Mouse (Mus musculus): ENCODE results near the gene Igf2. TPM values are rescaled to one million over a fixed set of nuclear protein-coding genes. Genes with fewer than 3 reads are reported as not detected.
A peak's percentile ranks its signal among the peaks of the same experiment; 100 is the strongest.

Gene Igf2
- polyA plus RNA-seq, 2 experiments = 1,504 to 4,240 TPM

GRCm38 (mm10) chr7:142663931-142664421 is 2.6 kb downstream of the Igf2 start:
- H3K9ac ChIP-seq (ENCODE audit: low read depth, low read length, severe bottlenecking) = peak overlapping the region; percentile 96
- no peak for TF ChIP-seq POLR2A (IDR thresholded peaks at IDR 0.05; ENCODE audit: borderline replicate concordance, extremely low read depth, insufficient read depth, insufficient read length)
- peak overlapping the region; percentile 71 for H3K4me3 ChIP-seq (replicated peaks; ENCODE audit: low read length)
- ATAC-seq (ENCODE audit: low FRiP score, low read depth) = no peak
- peak overlapping the region; percentile 67 for H3K4me2 ChIP-seq (replicated peaks; ENCODE audit: low read depth, low read length, severe bottlenecking)
- no peak for DNase-seq (ENCODE audit: low spot score)
- H3K27me3 ChIP-seq (ENCODE audit: control insufficient read depth, insufficient read depth, low read length) = peaks cover 56% of the 10 kb centered on the region
- peaks cover 3% of the 10 kb centered on the region; the same call in 1 of the 2 replicates for H3K4me1 ChIP-seq (ENCODE audit: control insufficient read depth, insufficient read depth, low read length)
- H3K9me3 ChIP-seq (ENCODE audit: control insufficient read depth, low read length) = peaks cover under 1% of the 10 kb centered on the region; the same call in 1 of the 2 replicates
- peaks cover 22% of the 10 kb centered on the region for H3K36me3 ChIP-seq (ENCODE audit: control insufficient read depth, insufficient read depth, low read length)
- H3K27ac ChIP-seq (replicated peaks; ENCODE audit: low read depth, low read length) = peak overlapping the region; percentile 96
- under 1% methylated on average over 43 of the region's 53 CpGs for WGBS

- H3K9me3 ChIP-seq (ENCODE audit: control insufficient read depth, low read length) = no peaks in the 10 kb centered on the region
- H3K36me3 ChIP-seq (ENCODE audit: control insufficient read depth, insufficient read depth, low read length) = peaks cover 19% of the 10 kb centered on the region
- WGBS = 16% methylated on average over 5 of the region's 5 CpGs
- ATAC-seq (ENCODE audit: low FRiP score, low read depth) = no peak
- peak overlapping the region; percentile 96 for H3K27ac ChIP-seq (replicated peaks; ENCODE audit: low read depth, low read length)
- peak overlapping the region; percentile 67 for H3K4me2 ChIP-seq (replicated peaks; ENCODE audit: low read depth, low read length, severe bottlenecking)
- TF ChIP-seq POLR2A (IDR thresholded peaks at IDR 0.05; ENCODE audit: borderline replicate concordance, extremely low read depth, insufficient read depth, insufficient read length) = no peak
- H3K9ac ChIP-seq (ENCODE audit: low read depth, low read length, severe bottlenecking) = peak overlapping the region; percentile 96
- peaks cover 3% of the 10 kb centered on the region; the same call in 1 of the 2 replicates for H3K4me1 ChIP-seq (ENCODE audit: control insufficient read depth, insufficient read depth, low read length)
- H3K27me3 ChIP-seq (ENCODE audit: control insufficient read depth, insufficient read depth, low read length) = peaks cover 59% of the 10 kb centered on the region
- DNase-seq (ENCODE audit: low spot score) = no peak
- peak overlapping the region; percentile 71 for H3K4me3 ChIP-seq (replicated peaks; ENCODE audit: low read length)
Observed at GRCm38 (mm10) chr7:142663151-142663550, 3.5 kb downstream of the Igf2 start.

GRCm38 (mm10) chr7:142661811-142662210 is 4.8 kb downstream of the Igf2 start:
- peaks cover 72% of the 10 kb centered on the region for H3K27me3 ChIP-seq (ENCODE audit: control insufficient read depth, insufficient read depth, low read length)
- H3K27ac ChIP-seq (replicated peaks; ENCODE audit: low read depth, low read length) = peak overlapping the region; percentile 96
- no peak for DNase-seq (ENCODE audit: low spot score)
- no peaks in the 10 kb centered on the region for H3K9me3 ChIP-seq (ENCODE audit: control insufficient read depth, low read length)
- H3K4me2 ChIP-seq (replicated peaks; ENCODE audit: low read depth, low read length, severe bottlenecking) = peak overlapping the region; percentile 67
- no peak for ATAC-seq (ENCODE audit: low FRiP score, low read depth)
- peak overlapping the region; percentile 71 for H3K4me3 ChIP-seq (replicated peaks; ENCODE audit: low read length)
- H3K36me3 ChIP-seq (ENCODE audit: control insufficient read depth, insufficient read depth, low read length) = peaks cover 10% of the 10 kb centered on the region
- H3K9ac ChIP-seq (ENCODE audit: low read depth, low read length, severe bottlenecking) = peak overlapping the region; percentile 96
- no peak for TF ChIP-seq POLR2A (IDR thresholded peaks at IDR 0.05; ENCODE audit: borderline replicate concordance, extremely low read depth, insufficient read depth, insufficient read length)
- peaks cover 3% of the 10 kb centered on the region; the same call in 1 of the 2 replicates for H3K4me1 ChIP-seq (ENCODE audit: control insufficient read depth, insufficient read depth, low read length)

- WGBS = 1% methylated on average over 25 of the region's 25 CpGs
- H3K4me1 ChIP-seq (ENCODE audit: control insufficient read depth, insufficient read depth, low read length) = peaks cover 3% of the 10 kb centered on the region; the same call in 1 of the 2 replicates
- peak overlapping the region; percentile 96 for H3K9ac ChIP-seq (ENCODE audit: low read depth, low read length, severe bottlenecking)
- no peak for TF ChIP-seq POLR2A (IDR thresholded peaks at IDR 0.05; ENCODE audit: borderline replicate concordance, extremely low read depth, insufficient read depth, insufficient read length)
- H3K4me3 ChIP-seq (replicated peaks; ENCODE audit: low read length) = peak overlapping the region; percentile 71
- DNase-seq (ENCODE audit: low spot score) = no peak
- ATAC-seq (ENCODE audit: low FRiP score, low read depth) = no peak
- H3K4me2 ChIP-seq (replicated peaks; ENCODE audit: low read depth, low read length, severe bottlenecking) = peak overlapping the region; percentile 67
- no peaks in the 10 kb centered on the region for H3K9me3 ChIP-seq (ENCODE audit: control insufficient read depth, low read length)
- H3K27me3 ChIP-seq (ENCODE audit: control insufficient read depth, insufficient read depth, low read length) = peaks cover 79% of the 10 kb centered on the region
- H3K36me3 ChIP-seq (ENCODE audit: control insufficient read depth, insufficient read depth, low read length) = peaks cover 12% of the 10 kb centered on the region
- peak overlapping the region; percentile 96 for H3K27ac ChIP-seq (replicated peaks; ENCODE audit: low read depth, low read length)
Observed at GRCm38 (mm10) chr7:142661046-142661445, 5.6 kb downstream of the Igf2 start.

GRCm38 (mm10) chr7:142660651-142660945 is 6.0 kb downstream of the Igf2 start:
- Histone ChIP-seq H3K27me3 (ENCODE audit: control insufficient read depth, insufficient read depth, low read length) (peaks cover 82% of the 10 kb centered on the region), H3K27ac (replicated peaks; ENCODE audit: low read depth, low read length) (peak overlapping the region; percentile 96), H3K4me2 (replicated peaks; ENCODE audit: low read depth, low read length, severe bottlenecking) (peak overlapping the region; percentile 67), H3K9ac (ENCODE audit: low read depth, low read length, severe bottlenecking) (peak overlapping the region; percentile 96), H3K4me1 (ENCODE audit: control insufficient read depth, insufficient read depth, low read length) (peaks cover 3% of the 10 kb centered on the region; the same call in 1 of the 2 replicates), H3K4me3 (replicated peaks; ENCODE audit: low read length) (peak overlapping the region; percentile 71), H3K36me3 (ENCODE audit: control insufficient read depth, insufficient read depth, low read length) (peaks cover 16% of the 10 kb centered on the region), H3K9me3 (ENCODE audit: control insufficient read depth, low read length) (no peaks in the 10 kb centered on the region)
- ATAC-seq (ENCODE audit: low FRiP score, low read depth) = no peak
- TF ChIP-seq POLR2A (IDR thresholded peaks at IDR 0.05; ENCODE audit: borderline replicate concordance, extremely low read depth, insufficient read depth, insufficient read length) = 0 out of 2 replicates have a peak, but pooled peaks have one; percentile 6
- 0% methylated on average over 25 of the region's 29 CpGs for WGBS
- no peak for DNase-seq (ENCODE audit: low spot score)
